In the genomic region with DNA sequence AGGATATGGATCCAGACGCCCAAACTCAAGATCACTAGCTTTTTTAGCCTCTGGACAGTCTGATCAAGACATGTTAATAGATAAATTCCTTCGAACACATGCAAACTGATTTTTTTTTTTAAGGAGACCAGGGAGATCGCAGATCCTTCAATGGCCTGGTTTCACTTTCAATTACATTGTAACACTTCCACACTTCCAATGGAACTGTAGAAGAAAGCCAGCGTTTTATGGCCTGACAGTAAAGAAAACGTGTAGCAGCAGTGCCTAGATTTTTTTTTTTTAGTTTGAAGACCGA, we compare ENCODE assay signal across 8 mouse cellular contexts. TPM values are rescaled to one million over a fixed set of nuclear protein-coding genes. Genes with fewer than 3 reads are reported as not detected.
DNase-seq lines count a peak whose midpoint lies in the region; ATAC-seq and TF ChIP-seq lines count a peak whose summit lies in the region.

No protein-coding gene starts in this region.

- H3K27me3 ChIP-seq in heart, embryonic 13.5 days (replicated peaks), result no peaks in the 10 kb centered on the region
- H3K27me3 ChIP-seq in ES-Bruce4 (ENCODE audit: control insufficient read depth, insufficient read depth, low read length, poor library complexity, severe bottlenecking), result no peaks in the 10 kb centered on the region
- no peaks in the 10 kb centered on the region for H3K27me3 ChIP-seq in hindbrain, embryonic 11.5 days (ENCODE audit: control insufficient read depth, insufficient read depth, low read length)
- no peaks in the 10 kb centered on the region for H3K27me3 ChIP-seq in midbrain, embryonic 11.5 days (ENCODE audit: control insufficient read depth, insufficient read depth, low read length)

- no peak for TF ChIP-seq EP300 in ES-Bruce4 (IDR thresholded peaks at IDR 0.05; ENCODE audit: insufficient read depth, low read depth, low read length)

- peak overlapping the region; percentile 97 for H3K4me3 ChIP-seq in heart, embryonic 13.5 days
- peak overlapping the region; percentile 98 for H3K4me3 ChIP-seq in ES-Bruce4 (ENCODE audit: low read depth, low read length)
- H3K4me3 ChIP-seq in hindbrain, embryonic 11.5 days (ENCODE audit: low read depth, low read length), result peak overlapping the region; percentile 81
- peak overlapping the region; percentile 93 for H3K4me3 ChIP-seq in midbrain, embryonic 11.5 days (ENCODE audit: low read depth, low read length)

- no peak for TF ChIP-seq CTCF in ES-Bruce4 (IDR thresholded peaks at IDR 0.05; ENCODE audit: low read depth, low read length)

- 13% methylated on average over 6 of the region's 6 CpGs for WGBS in heart, embryonic 13.5 days
- 39% methylated on average over 6 of the region's 6 CpGs for WGBS in hindbrain, embryonic 11.5 days
- 39% methylated on average over 6 of the region's 6 CpGs for WGBS in midbrain, embryonic 11.5 days

- no peak for DNase-seq in heart, postnatal 25 days (ENCODE audit: low spot score)
- DNase-seq in hindbrain, embryonic 11.5 days (ENCODE audit: low spot score), result no peak
- no peak for DNase-seq in midbrain, embryonic 11.5 days (ENCODE audit: low spot score, missing footprints)
- DNase-seq in adrenal gland, postnatal 10 days, result no peak
- no peak for DNase-seq in frontal cortex, postnatal 10 days (ENCODE audit: low spot score in 2 of 2)
- no peak for DNase-seq in embryo, embryonic 11 days

- peak overlapping the region; percentile 77 for H3K4me2 ChIP-seq in heart, embryonic 13.5 days
- peak overlapping the region; percentile 78 for H3K4me2 ChIP-seq in hindbrain, embryonic 11.5 days (replicated peaks; ENCODE audit: low read depth, low read length)
- peak overlapping the region; percentile 80 for H3K4me2 ChIP-seq in midbrain, embryonic 11.5 days

- intact Hi-C loops in heart, postnatal 25 days (cut with DNase I), result loop anchor here (1.0 kb wide), 1 partner anchor 62 kb away; no protein-coding TSS in a partner anchor

- H3K9ac ChIP-seq in heart, embryonic 13.5 days, result peak overlapping the region; percentile 98
- peak overlapping the region; percentile 91 for H3K9ac ChIP-seq in ES-Bruce4 (ENCODE audit: low read depth, poor library complexity, severe bottlenecking)
- H3K9ac ChIP-seq in hindbrain, embryonic 11.5 days (ENCODE audit: low read depth, low read length), result peak overlapping the region; percentile 87
- peak overlapping the region; percentile 91 for H3K9ac ChIP-seq in midbrain, embryonic 11.5 days (ENCODE audit: low read length)

- TF ChIP-seq POLR2A in ES-Bruce4 (IDR thresholded peaks at IDR 0.05; ENCODE audit: insufficient read depth, low read length), result no peak

- ATAC-seq in heart, embryonic 13.5 days (ENCODE audit: extremely low read depth, insufficient number of reproducible peaks, low FRiP score, low TSS enrichment), result no peak
- no peak for ATAC-seq in hindbrain, embryonic 11.5 days (ENCODE audit: low FRiP score)
- ATAC-seq in midbrain, embryonic 11.5 days (ENCODE audit: low FRiP score), result no peak

- H3K27ac ChIP-seq in heart, embryonic 13.5 days (replicated peaks), result peak overlapping the region; percentile 98; the same call in 1 of the 2 replicates
- no peak overlapping the region for H3K27ac ChIP-seq in ES-Bruce4 (ENCODE audit: insufficient read depth, low read length)
- no peak overlapping the region for H3K27ac ChIP-seq in hindbrain, embryonic 11.5 days (ENCODE audit: low read depth, low read length)
- H3K27ac ChIP-seq in midbrain, embryonic 11.5 days (ENCODE audit: low read depth, low read length), result no peak overlapping the region

- H3K9me3 ChIP-seq in heart, embryonic 13.5 days, result no peaks in the 10 kb centered on the region
- H3K9me3 ChIP-seq in ES-Bruce4 (replicated peaks; ENCODE audit: control insufficient read depth, insufficient read depth, low read length, poor library complexity, severe bottlenecking), result no peaks in the 10 kb centered on the region
- H3K9me3 ChIP-seq in hindbrain, embryonic 11.5 days (ENCODE audit: control insufficient read depth, low read length), result no peaks in the 10 kb centered on the region
- no peaks in the 10 kb centered on the region for H3K9me3 ChIP-seq in midbrain, embryonic 11.5 days (ENCODE audit: control insufficient read depth, low read length)

- H3K36me3 ChIP-seq in heart, embryonic 13.5 days, result no peaks in the 10 kb centered on the region; the same call in 1 of the 2 replicates
- H3K36me3 ChIP-seq in ES-Bruce4 (ENCODE audit: control insufficient read depth, insufficient read depth, low read length, poor library complexity, severe bottlenecking), result no peaks in the 10 kb centered on the region; the same call in 1 of the 2 replicates
- no peaks in the 10 kb centered on the region for H3K36me3 ChIP-seq in hindbrain, embryonic 11.5 days (ENCODE audit: control insufficient read depth, insufficient read depth, low read length)
- no peaks in the 10 kb centered on the region for H3K36me3 ChIP-seq in midbrain, embryonic 11.5 days (ENCODE audit: control insufficient read depth, insufficient read depth, low read length)

- H3K4me1 ChIP-seq in heart, embryonic 13.5 days, result peaks cover 56% of the 10 kb centered on the region
- peaks cover 2% of the 10 kb centered on the region for H3K4me1 ChIP-seq in ES-Bruce4 (ENCODE audit: control insufficient read depth, insufficient read depth, low read length)
- no peaks in the 10 kb centered on the region for H3K4me1 ChIP-seq in hindbrain, embryonic 11.5 days (replicated peaks; ENCODE audit: control insufficient read depth, insufficient read depth, low read length)
- peaks cover 11% of the 10 kb centered on the region for H3K4me1 ChIP-seq in midbrain, embryonic 11.5 days (ENCODE audit: control insufficient read depth, insufficient read depth, low read length)

RNA-seq across cellular contexts. Expression of a gene that starts 1.2 kb away (rescaled TPM):
- polyA plus RNA-seq in heart, embryonic 13.5 days (2015; fragmentation: Nextera tagmentation; extraction: Ambion mirVana), result 4.6 and 5.0 TPM in 2 replicates
- 10 to 100 TPM; 73.9 to 78.2 TPM for total RNA-seq in heart, postnatal 25 days (2021)
- 37.2 and 46.8 TPM in 2 replicates for polyA plus RNA-seq in ES-Bruce4 (2011; ENCODE audit: insufficient read depth, insufficient read length, low read depth, missing spikeins)
- 10.1 and 10.6 TPM in 2 replicates for polyA plus RNA-seq in hindbrain, embryonic 11.5 days (2014; fragmentation: Nextera tagmentation; extraction: Ambion mirVana)
- polyA plus RNA-seq in midbrain, embryonic 11.5 days (2014; fragmentation: Nextera tagmentation; extraction: Ambion mirVana), result 9.7 and 9.8 TPM in 2 replicates
- total RNA-seq in adrenal gland, postnatal 10 days (2021), result 10 to 100 TPM; 51.3 to 53.3 TPM

RNA-seq across cellular contexts. Expression of a gene that starts 48.1 kb away (rescaled TPM):
- polyA plus RNA-seq in heart, embryonic 13.5 days (2015; fragmentation: Nextera tagmentation; extraction: Ambion mirVana), result 20.3 and 20.5 TPM in 2 replicates
- total RNA-seq in heart, postnatal 25 days (2021), result 10 to 100 TPM; 10.3 to 15.0 TPM
- 28.3 and 29.1 TPM in 2 replicates for polyA plus RNA-seq in ES-Bruce4 (2011; ENCODE audit: insufficient read depth, insufficient read length, low read depth, missing spikeins)
- polyA plus RNA-seq in hindbrain, embryonic 11.5 days (2014; fragmentation: Nextera tagmentation; extraction: Ambion mirVana), result 35.7 and 39.1 TPM in 2 replicates
- 39.7 and 42.2 TPM in 2 replicates for polyA plus RNA-seq in midbrain, embryonic 11.5 days (2014; fragmentation: Nextera tagmentation; extraction: Ambion mirVana)
- total RNA-seq in adrenal gland, postnatal 10 days (2021), result 10 to 100 TPM; 25.4 to 28.4 TPM
